Mouse (Mus musculus) B cell, adult 2 months (primary cell): ENCODE measurements around the gene Lrrc4c.

ENCODE experiments used
- DNase-seq, 2 experiments: peaks; one replicate each; pipeline ENCODE4 v3.0.0; 2022

Lrrc4c gene

GRCm38 (mm10) chr2:97652711-97653110 lies 1334.7 kb downstream of the Lrrc4c start:
- DNase-seq: no peak
